Mouse (Mus musculus) frontal cortex, postnatal 14 days (tissue): ENCODE results near the gene B3gat3.
"Not testable (repeated sequence)": the region's sequence is repeated elsewhere in the genome, so short reads cannot be mapped to it uniquely, and the experiment has no call there.

Experiments
- DNase-seq, 2 experiments: peaks; one replicate each; pipeline ENCODE4 v3.0.0; 2022; ENCODE audit warnings: low spot score in 2 of 2

The B3gat3 gene

GRCm38 (mm10) chr19:8942276-8942964 is 22.2 kb downstream of the B3gat3 start:
- DNase-seq: peak in 1 of 2 experiments; percentile 50

GRCm38 (mm10) chr19:8943047-8943446 is 22.9 kb downstream of the B3gat3 start:
- DNase-seq: no peak

GRCm38 (mm10) chr19:8944062-8944461 is 23.9 kb downstream of the B3gat3 start:
- no peak for DNase-seq

- no peak for DNase-seq
Observed at GRCm38 (mm10) chr19:8944750-8945149, 24.6 kb downstream of the B3gat3 start.

GRCm38 (mm10) chr19:8945251-8945650 is 25.1 kb downstream of the B3gat3 start:
- DNase-seq: no peak

- no peak for DNase-seq
Observed at GRCm38 (mm10) chr19:8946929-8947328, 26.8 kb downstream of the B3gat3 start.

- DNase-seq: no peak
Observed at GRCm38 (mm10) chr19:8950190-8950589, 30.0 kb downstream of the B3gat3 start.

GRCm38 (mm10) chr19:8952241-8952640 is 32.1 kb downstream of the B3gat3 start:
- no peak for DNase-seq

- DNase-seq: peak; percentile 88 to 94
Observed at GRCm38 (mm10) chr19:8953135-8954039, 33.2 kb downstream of the B3gat3 start, which contains the start of gene Tut1. TSS of gene Tut1 (plus strand) at chr19:8953847.

- no peak for DNase-seq
Observed at GRCm38 (mm10) chr19:8954171-8954570, 34.0 kb downstream of the B3gat3 start.

GRCm38 (mm10) chr19:8962256-8962655 is 42.1 kb downstream of the B3gat3 start:
- no peak for DNase-seq

GRCm38 (mm10) chr19:8965075-8965474 is 44.9 kb downstream of the B3gat3 start:
- no peak for DNase-seq

- DNase-seq: no peak
Observed at GRCm38 (mm10) chr19:8965771-8966170, 45.6 kb downstream of the B3gat3 start.

GRCm38 (mm10) chr19:8966198-8966589 is 46.0 kb downstream of the B3gat3 start:
- no peak for DNase-seq

GRCm38 (mm10) chr19:8966590-8967372 is 46.6 kb downstream of the B3gat3 start, which contains the start of gene Eef1g:
TSS of gene Eef1g (plus strand) at chr19:8967041.
- DNase-seq: peak; percentile 99

GRCm38 (mm10) chr19:8967373-8967743 is 47.2 kb downstream of the B3gat3 start:
- no peak for DNase-seq

GRCm38 (mm10) chr19:8967893-8968292 is 47.7 kb downstream of the B3gat3 start:
- no peak for DNase-seq

- DNase-seq: not testable (repeated sequence)
Observed at GRCm38 (mm10) chr19:8972491-8972890, 52.3 kb downstream of the B3gat3 start.

- DNase-seq: no peak
Observed at GRCm38 (mm10) chr19:8974638-8975037, 54.5 kb downstream of the B3gat3 start.

- DNase-seq: no peak
Observed at GRCm38 (mm10) chr19:8975491-8975890, 55.3 kb downstream of the B3gat3 start.

- no peak for DNase-seq
Observed at GRCm38 (mm10) chr19:8976535-8976934, 56.4 kb downstream of the B3gat3 start.
